Mouse (Mus musculus) liver, adult 2 months (tissue): Measurements from ENCODE around the gene Lpar3. TPM values are rescaled to one million over a fixed set of nuclear protein-coding genes. Genes with fewer than 3 reads are reported as not detected.

Experiments used
- DNase-seq: peaks from one replicate; pipeline ENCODE4 v3.0.0-alpha.2; 2011; ENCODE audit warnings: low read depth, low spot score; ENCODE audit errors: extremely low read depth
- H3K27ac ChIP-seq: fragments of 200-500 bp; replicated peaks from 2 replicates; pipeline ENCODE4 v1.5.1; 2012; ENCODE audit warnings: low read depth, mild to moderate bottlenecking, control low read depth, inconsistent platforms, low read length; ENCODE audit not compliant: insufficient read depth
- H3K27me3 ChIP-seq: fragments of 200-500 bp; 2 replicates; pipeline ENCODE4 v1.6.1; 2012; ENCODE audit warnings: mild to moderate bottlenecking, moderate library complexity, low read length, inconsistent platforms; ENCODE audit not compliant: control insufficient read depth, insufficient read depth
- H3K36me3 ChIP-seq: fragments of 200-500 bp; 2 replicates; pipeline ENCODE4 v1.6.1; 2012; ENCODE audit warnings: low read length, inconsistent platforms; ENCODE audit not compliant: control insufficient read depth, insufficient read depth
- H3K4me1 ChIP-seq: fragments of 200-500 bp; 2 replicates; pipeline ENCODE4 v1.6.1; 2011; ENCODE audit warnings: low read length; ENCODE audit not compliant: control insufficient read depth, insufficient read depth
- H3K4me3 ChIP-seq: fragments of 200-500 bp; 2 replicates; pipeline ENCODE4 v1.5.1; 2011; ENCODE audit warnings: low read depth, mild to moderate bottlenecking, control low read depth, low read length, moderate library complexity; ENCODE audit not compliant: insufficient read depth
- H3K79me2 ChIP-seq: fragments of 200-500 bp; 2 replicates; pipeline ENCODE4 v1.6.1; 2012; ENCODE audit warnings: inconsistent platforms, mild to moderate bottlenecking, low read length, moderate library complexity; ENCODE audit not compliant: control insufficient read depth, insufficient read depth
- H3K9ac ChIP-seq: fragments of 200-500 bp; 2 replicates; pipeline ENCODE4 v1.6.1; 2012; ENCODE audit warnings: low read depth, mild to moderate bottlenecking, control low read depth, inconsistent platforms, low read length
- CTCF ChIP-seq: fragments of 200-500 bp; IDR thresholded peaks from 2 replicates; pipeline ENCODE4 v1.5.1; 2011; ENCODE audit warnings: low read depth, low read length, control low read depth
- POLR2A ChIP-seq: fragments of 200-500 bp; IDR thresholded peaks from 2 replicates; pipeline ENCODE4 v1.6.1; 2011; ENCODE audit warnings: low read length, control low read depth; ENCODE audit not compliant: insufficient read depth; ENCODE audit errors: extremely low read depth
- WGBS: fragments of 180-500 bp; shearing (Covaris S2); methylation state at CpG from one replicate; pipeline ENCODE4 v1.1.7; 2018; 5-methylcytosine and 5-hydroxymethylcytosine counted together
- polyA plus RNA-seq: library from polyadenylated mRNA; depleted of rRNA; stranded (reverse); fragments of >200 nt; gene quantifications from 2 replicates; pipeline ENCODE4 v1.2.3, GENCODE M21; 2012
- total RNA-seq: library from RNA; depleted of rRNA; stranded (reverse); fragments of >200 nt; gene quantifications from 2 replicates; pipeline ENCODE4 v1.2.3, GENCODE M21; 2014

Gene Lpar3
- total and polyA plus RNA-seq, 2 experiments = 0.05 to 0.09 TPM

GRCm38 (mm10) chr3:146237676-146238075, 16.9 kb downstream of the Lpar3 start:
- Histone ChIP-seq H3K4me3 (no peak overlapping the region), H3K9ac (no peak overlapping the region), H3K27ac (no peak overlapping the region), H3K4me1 (no peaks in the 10 kb centered on the region), H3K27me3 (no peaks in the 10 kb centered on the region), H3K79me2 (no peaks in the 10 kb centered on the region), H3K36me3 (no peaks in the 10 kb centered on the region)
- no peak for DNase-seq
- WGBS = 84% methylated on average over 5 of the region's 5 CpGs
- TF ChIP-seq CTCF (no peak), POLR2A (no peak)

GRCm38 (mm10) chr3:146244630-146245029, 23.9 kb downstream of the Lpar3 start:
- H3K4me1 ChIP-seq = peaks cover 12% of the 10 kb centered on the region
- H3K4me3 ChIP-seq = no peak overlapping the region
- H3K36me3 ChIP-seq = no peaks in the 10 kb centered on the region
- DNase-seq = no peak
- H3K27ac ChIP-seq = no peak overlapping the region
- TF ChIP-seq POLR2A (no peak), CTCF (no peak)
- H3K9ac ChIP-seq = no peak overlapping the region
- no peaks in the 10 kb centered on the region for H3K79me2 ChIP-seq
- no peaks in the 10 kb centered on the region for H3K27me3 ChIP-seq
- WGBS = 80% methylated on average over 1 of the region's 1 CpGs

GRCm38 (mm10) chr3:146246557-146246956, 25.8 kb downstream of the Lpar3 start:
- whole genome bisulfite sequencing = 29% methylated on average over 8 of the region's 8 CpGs
- peaks cover 14% of the 10 kb centered on the region for H3K4me1 ChIP-seq
- no peaks in the 10 kb centered on the region for H3K27me3 ChIP-seq
- no peak overlapping the region for H3K4me3 ChIP-seq
- DNase-seq = peak; percentile 92
- H3K79me2 ChIP-seq = no peaks in the 10 kb centered on the region
- no peaks in the 10 kb centered on the region for H3K36me3 ChIP-seq
- no peak overlapping the region for H3K9ac ChIP-seq
- TF ChIP-seq CTCF = no peak
- no peak for TF ChIP-seq POLR2A
- H3K27ac ChIP-seq = no peak overlapping the region

GRCm38 (mm10) chr3:146246992-146247391, 26.2 kb downstream of the Lpar3 start:
- H3K4me1 ChIP-seq = peaks cover 14% of the 10 kb centered on the region
- H3K36me3 ChIP-seq = no peaks in the 10 kb centered on the region
- no peak for DNase-seq
- H3K79me2 ChIP-seq = no peaks in the 10 kb centered on the region
- TF ChIP-seq CTCF = no peak
- no peak for TF ChIP-seq POLR2A
- no peak overlapping the region for H3K9ac ChIP-seq
- 83% methylated on average over 2 of the region's 2 CpGs for WGBS
- no peaks in the 10 kb centered on the region for H3K27me3 ChIP-seq
- H3K27ac ChIP-seq = no peak overlapping the region
- H3K4me3 ChIP-seq = no peak overlapping the region

GRCm38 (mm10) chr3:146249895-146250294, 29.1 kb downstream of the Lpar3 start:
- no peaks in the 10 kb centered on the region for H3K79me2 ChIP-seq
- no peak overlapping the region for H3K27ac ChIP-seq
- H3K27me3 ChIP-seq = no peaks in the 10 kb centered on the region
- peak; percentile 95 for DNase-seq
- no peak for TF ChIP-seq CTCF
- no peak for TF ChIP-seq POLR2A
- H3K9ac ChIP-seq = no peak overlapping the region
- 25% methylated on average over 8 of the region's 8 CpGs for WGBS
- no peaks in the 10 kb centered on the region for H3K36me3 ChIP-seq
- no peak overlapping the region for H3K4me3 ChIP-seq
- peaks cover 14% of the 10 kb centered on the region for H3K4me1 ChIP-seq

GRCm38 (mm10) chr3:146251771-146252170, 31.0 kb downstream of the Lpar3 start:
- no peaks in the 10 kb centered on the region for H3K27me3 ChIP-seq
- 90% methylated on average over 6 of the region's 6 CpGs for WGBS

More at GRCm38 (mm10) chr3:146251771-146252170, 31.0 kb downstream of the Lpar3 start:
- no peak overlapping the region for H3K4me3 ChIP-seq
- H3K9ac ChIP-seq = no peak overlapping the region
- no peak for DNase-seq
- H3K79me2 ChIP-seq = no peaks in the 10 kb centered on the region
- H3K4me1 ChIP-seq = peaks cover 8% of the 10 kb centered on the region
- TF ChIP-seq POLR2A = no peak
- TF ChIP-seq CTCF = no peak
- H3K36me3 ChIP-seq = no peaks in the 10 kb centered on the region
- H3K27ac ChIP-seq = no peak overlapping the region
